Mouse (Mus musculus) large intestine, adult 2 months (tissue): Measurements from ENCODE around the gene Ankrd33. TPM values are rescaled to one million over a fixed set of nuclear protein-coding genes. Genes with fewer than 3 reads are reported as not detected.

Source experiments
- DNase-seq: peaks from one replicate; pipeline ENCODE4 v3.0.0-alpha.2; 2012; ENCODE audit warnings: low read depth, low spot score
- WGBS: fragments of 180-500 bp; shearing (Covaris S2); methylation state at CpG from one replicate; pipeline ENCODE4 v1.1.7; 2018; 5-methylcytosine and 5-hydroxymethylcytosine counted together
- polyA plus RNA-seq: library from polyadenylated mRNA; depleted of rRNA; stranded (reverse); fragments of >200 nt; gene quantifications from 2 replicates; pipeline ENCODE4 v1.2.3, GENCODE M21; 2012

Gene Ankrd33
- polyA plus RNA-seq, 1 experiment, result not detected

DNA sequence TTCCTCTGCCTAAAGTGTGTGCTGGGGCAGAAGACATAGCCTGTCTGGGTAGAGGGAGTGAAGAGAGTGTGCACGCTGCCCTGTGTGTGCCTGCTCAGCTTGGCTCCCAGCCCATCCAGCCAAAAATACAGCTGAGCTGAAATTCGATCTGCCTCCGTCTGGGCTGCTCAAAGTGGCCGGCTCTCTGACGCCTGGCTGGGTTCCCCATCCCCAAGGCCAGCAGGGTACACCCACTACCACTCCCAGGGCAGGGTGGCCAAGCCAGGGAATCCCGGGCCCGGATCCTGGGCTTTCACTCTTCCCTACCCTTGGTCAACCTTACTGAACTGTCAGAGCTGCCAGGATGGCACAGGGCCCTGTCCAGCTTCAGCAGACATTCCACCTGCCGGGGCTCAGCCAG is 27.9 kb downstream of the Ankrd33 start:
- WGBS, result 10% methylated on average over 8 of the region's 8 CpGs

DNA sequence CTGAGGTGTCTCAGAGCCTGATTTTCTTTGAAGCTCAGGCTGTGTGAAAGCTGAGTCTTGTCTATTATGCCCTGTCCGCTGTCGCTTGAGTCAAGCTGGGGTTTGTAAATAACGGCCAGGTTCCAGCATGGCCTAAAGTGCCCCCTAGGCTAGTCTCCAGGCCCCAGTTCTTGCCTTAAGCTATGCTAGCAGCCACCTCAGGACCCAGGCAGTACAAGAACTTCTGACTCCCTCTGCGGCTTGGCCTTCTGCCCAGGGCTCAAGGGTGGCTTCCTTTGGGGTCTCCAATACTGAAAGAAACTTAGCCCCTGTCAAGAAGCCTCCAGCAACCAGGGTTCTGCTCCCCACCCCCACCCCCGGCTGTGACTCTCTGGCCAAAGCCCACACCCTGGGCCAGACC is 28.6 kb downstream of the Ankrd33 start:
- 67% methylated on average over 5 of the region's 5 CpGs for WGBS
- no peak for DNase-seq

More for the DNA sequence above, 27.9 kb downstream of the Ankrd33 start:
- DNase-seq, result no peak

DNA sequence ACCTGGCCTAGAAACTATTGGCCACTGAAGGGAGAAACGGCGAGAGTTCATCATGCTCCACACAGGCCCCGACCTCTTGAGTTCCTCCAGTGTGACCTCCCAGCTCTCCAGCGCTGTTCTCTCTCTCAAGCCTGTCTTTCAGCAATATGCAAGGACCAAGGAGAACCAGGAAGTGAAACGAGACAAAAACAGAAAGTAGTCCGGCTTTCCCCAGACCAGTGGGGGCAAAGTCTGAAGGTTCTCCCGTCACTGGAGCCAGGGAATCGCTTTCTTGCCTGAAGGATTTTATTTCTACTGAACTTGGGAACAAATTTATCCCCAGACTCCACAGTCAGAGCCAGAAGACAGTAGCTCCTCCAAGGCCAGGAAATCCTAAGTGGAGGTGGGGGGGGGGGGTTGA is 29.2 kb downstream of the Ankrd33 start:
- 18% methylated on average over 8 of the region's 8 CpGs for WGBS
- DNase-seq, result no peak

GRCm38 (mm10) chr15:101145424-101146099 is 30.0 kb downstream of the Ankrd33 start:
- peak; percentile 93 for DNase-seq
- WGBS, result under 1% methylated on average over 19 of the region's 19 CpGs

GRCm38 (mm10) chr15:101146100-101146965 is 30.8 kb downstream of the Ankrd33 start:
- no peak for DNase-seq
- 18% methylated on average over 15 of the region's 15 CpGs for WGBS

- WGBS, result 73% methylated on average over 16 of the region's 16 CpGs
- no peak for DNase-seq
Observed at GRCm38 (mm10) chr15:101147115-101147909, 31.8 kb downstream of the Ankrd33 start.

DNA sequence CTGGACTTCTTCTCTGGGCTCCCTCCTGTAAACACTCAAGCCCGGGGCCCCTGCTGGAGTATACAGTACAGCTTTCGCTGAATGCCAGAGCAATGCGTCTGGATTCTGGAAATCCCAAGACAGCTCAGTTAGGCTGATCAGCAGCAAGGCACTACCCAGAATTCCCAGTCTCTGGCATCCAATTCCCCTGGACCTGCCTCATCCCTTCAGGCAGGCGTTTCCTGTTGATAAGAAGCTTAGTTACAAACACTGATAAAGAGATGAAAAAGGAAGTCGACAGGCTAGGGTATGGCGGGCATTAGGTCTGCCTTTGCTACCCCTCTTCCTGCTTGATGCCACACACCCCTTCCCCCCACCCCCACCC is 32.3 kb downstream of the Ankrd33 start:
- 22% methylated on average over 6 of the region's 6 CpGs for WGBS
- no peak for DNase-seq

DNA sequence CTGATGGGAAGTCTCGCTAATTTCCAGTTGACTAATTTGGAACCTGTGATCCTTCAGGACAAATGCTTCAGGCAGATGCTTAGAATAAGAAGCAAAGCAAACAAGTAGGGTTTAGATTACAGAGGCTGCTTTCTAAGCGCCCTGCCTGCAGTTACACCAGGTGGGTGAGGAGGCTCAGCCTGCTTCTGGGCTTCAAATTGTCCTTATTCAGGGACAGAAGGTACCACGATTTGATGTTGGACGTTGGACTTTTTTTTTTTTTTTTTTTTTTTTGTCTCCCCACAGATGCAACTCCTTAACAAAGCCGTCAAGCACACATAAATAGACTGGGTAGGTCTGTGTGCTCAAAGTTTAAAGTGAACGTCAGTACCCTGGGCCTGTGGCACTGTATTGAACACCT is 33.0 kb downstream of the Ankrd33 start:
- DNase-seq, result no peak
- WGBS, result 57% methylated on average over 6 of the region's 6 CpGs

- WGBS, result 85% methylated on average over 9 of the region's 9 CpGs
- DNase-seq, result no peak
Observed at GRCm38 (mm10) chr15:101151409-101152261, 36.1 kb downstream of the Ankrd33 start.

- WGBS, result 74% methylated on average over 7 of the region's 7 CpGs
- no peak for DNase-seq
Observed at GRCm38 (mm10) chr15:101154700-101155616, 39.4 kb downstream of the Ankrd33 start.

DNA sequence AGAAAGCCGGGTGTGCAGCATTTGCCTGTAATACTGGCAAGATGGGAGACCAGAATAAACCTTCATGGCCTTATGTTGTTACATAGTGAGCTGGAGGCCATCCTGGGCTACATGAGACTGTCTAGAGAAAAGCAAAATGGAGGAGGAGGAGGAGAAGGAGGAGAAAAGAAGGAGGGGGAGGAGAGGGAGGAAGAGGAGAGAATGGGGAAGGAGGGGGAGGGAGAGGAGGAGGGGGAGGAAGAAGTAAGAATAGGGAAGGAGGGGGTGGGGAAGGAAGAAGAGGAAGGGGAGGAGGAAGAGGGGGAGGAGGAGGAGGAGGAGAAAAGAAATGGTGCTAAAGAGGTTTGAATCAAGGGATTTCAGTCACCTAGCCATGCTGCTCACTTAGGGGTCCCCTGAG is 44.6 kb downstream of the Ankrd33 start:
- DNase-seq, result no peak
- WGBS, result 54% methylated on average over 1 of the region's 1 CpGs

GRCm38 (mm10) chr15:101160591-101160990 is 45.0 kb downstream of the Ankrd33 start:
- no peak for DNase-seq
- WGBS, result 66% methylated on average over 7 of the region's 7 CpGs

DNA sequence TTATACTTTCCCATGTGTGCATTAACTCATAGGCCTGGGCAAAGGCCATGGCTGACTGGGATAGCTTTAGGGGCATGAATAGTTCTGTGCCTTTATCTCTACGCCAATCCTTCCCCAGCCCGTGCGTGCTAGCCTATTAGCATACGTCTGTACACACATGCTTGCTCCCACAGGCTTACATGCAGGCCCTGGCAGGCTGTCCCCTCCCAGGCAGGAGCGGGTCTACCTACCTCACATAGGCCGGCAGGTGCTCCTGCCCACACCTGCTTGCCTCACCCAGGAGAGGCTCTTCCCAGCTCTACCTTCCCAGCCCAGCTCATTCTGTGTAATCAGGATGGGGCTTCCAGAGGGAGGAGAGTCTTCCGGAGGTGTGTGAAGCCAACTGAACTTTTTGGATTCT is 46.0 kb downstream of the Ankrd33 start:
- WGBS, result 35% methylated on average over 7 of the region's 7 CpGs
- no peak for DNase-seq

DNA sequence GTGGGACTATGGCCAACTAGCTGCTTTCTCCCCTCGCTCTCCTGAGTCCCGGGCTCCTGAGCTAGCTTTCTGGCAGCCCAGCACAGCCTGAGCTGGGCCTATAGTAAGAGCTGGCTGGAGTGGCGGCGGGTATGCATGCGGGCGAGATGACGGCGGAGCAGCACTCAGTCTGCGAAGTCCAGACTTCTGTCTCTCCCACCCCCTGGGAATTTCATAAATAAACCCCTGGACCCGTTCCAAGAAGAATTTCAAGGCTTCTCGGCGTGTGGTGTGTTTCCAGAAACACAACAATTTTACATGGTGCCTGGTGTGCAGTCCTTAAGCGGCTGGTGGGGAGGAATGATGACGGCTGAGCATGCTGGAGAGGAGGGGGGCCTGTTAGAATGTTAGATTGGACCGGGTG is 47.5 kb downstream of the Ankrd33 start:
- no peak for DNase-seq
- WGBS, result 23% methylated on average over 15 of the region's 15 CpGs

GRCm38 (mm10) chr15:101163854-101164253 is 48.3 kb downstream of the Ankrd33 start:
- WGBS, result 23% methylated on average over 5 of the region's 5 CpGs

GRCm38 (mm10) chr15:101164291-101164690 is 48.7 kb downstream of the Ankrd33 start:
- no peak for DNase-seq
- 38% methylated on average over 5 of the region's 5 CpGs for WGBS

More at GRCm38 (mm10) chr15:101163854-101164253, 48.3 kb downstream of the Ankrd33 start:
- no peak for DNase-seq

DNA sequence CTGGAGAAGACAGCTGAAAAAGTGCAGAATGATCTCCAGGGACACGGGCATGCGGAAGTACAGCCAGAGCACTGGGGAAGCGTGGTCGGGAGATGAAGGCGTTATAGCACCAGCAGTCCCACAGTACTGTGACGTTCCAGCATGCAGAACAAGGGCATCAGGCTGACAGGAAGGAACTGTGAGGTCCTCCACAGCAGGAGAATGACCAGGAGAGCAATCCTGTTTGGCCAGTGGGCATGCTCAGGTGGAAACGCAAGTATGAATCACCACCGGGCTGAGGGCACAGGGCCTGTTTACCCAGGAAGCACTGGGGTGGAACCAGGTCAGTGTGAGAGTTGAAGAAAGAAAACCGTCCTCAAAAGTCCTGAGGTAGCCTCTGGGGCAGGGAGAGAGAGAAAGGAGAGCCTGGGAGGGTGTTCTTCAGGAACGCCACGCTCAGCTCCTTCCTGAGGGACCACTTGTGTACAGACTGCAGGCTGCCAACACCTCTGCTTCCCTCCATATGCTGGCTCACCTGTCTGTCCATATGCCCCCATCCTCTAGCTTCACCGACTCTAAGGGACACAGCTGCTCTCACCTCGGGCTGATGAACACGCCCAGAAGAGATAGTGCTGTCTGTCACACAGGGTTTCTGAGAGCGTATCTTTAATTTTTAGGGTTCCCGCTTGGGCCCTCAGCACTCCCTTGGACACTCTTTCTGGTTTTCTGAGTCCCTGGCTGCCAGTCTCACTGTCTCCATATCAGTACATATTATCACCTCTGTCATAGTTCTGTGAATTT is 50.3 kb downstream of the Ankrd33 start:
- 32% methylated on average over 16 of the region's 16 CpGs for WGBS
- no peak for DNase-seq

- WGBS, result 29% methylated on average over 11 of the region's 11 CpGs
- no peak for DNase-seq
Observed at GRCm38 (mm10) chr15:101167553-101167952, 52.0 kb downstream of the Ankrd33 start.
